Mouse (Mus musculus): ENCODE measurements at regions not wholly inside any gene's neighbourhood (a gene's known extent, or its start where the extent isn't known, plus 50 kb on each side); places are given as distances from the start of the nearest gene placed in this dataset.
"Not testable (repeated sequence)": the region's sequence is repeated elsewhere in the genome, so short reads cannot be mapped to it uniquely, and the experiment has no call there.

GRCm38 (mm10) chr9:11923591-11924355 is 1019.2 kb upstream of the Cntn5 start:
- TF ChIP-seq CTCF (IDR thresholded peaks at IDR 0.05; ENCODE audit: low read depth); EP300 (optimal IDR thresholded peaks at IDR 0.05): not testable (repeated sequence)
